Mouse (Mus musculus) right cerebral cortex, adult 2 months (tissue): ENCODE results near the gene Cdk15.

ENCODE experiments used
- DNase-seq, 2 experiments: peaks; one replicate each; pipeline ENCODE4 v3.0.0; 2021 to 2022; ENCODE audit warnings: low spot score in 2 of 2

Gene Cdk15

GRCm38 (mm10) chr1:59376021-59376548 is 119.4 kb downstream of the Cdk15 start:
- no peak for DNase-seq

- no peak for DNase-seq
These were observed 119.9 kb downstream of the Cdk15 start for GRCm38 (mm10) chr1:59376557-59376956.

- DNase-seq, result no peak
These were observed 120.6 kb downstream of the Cdk15 start for GRCm38 (mm10) chr1:59377312-59377711.

DNA sequence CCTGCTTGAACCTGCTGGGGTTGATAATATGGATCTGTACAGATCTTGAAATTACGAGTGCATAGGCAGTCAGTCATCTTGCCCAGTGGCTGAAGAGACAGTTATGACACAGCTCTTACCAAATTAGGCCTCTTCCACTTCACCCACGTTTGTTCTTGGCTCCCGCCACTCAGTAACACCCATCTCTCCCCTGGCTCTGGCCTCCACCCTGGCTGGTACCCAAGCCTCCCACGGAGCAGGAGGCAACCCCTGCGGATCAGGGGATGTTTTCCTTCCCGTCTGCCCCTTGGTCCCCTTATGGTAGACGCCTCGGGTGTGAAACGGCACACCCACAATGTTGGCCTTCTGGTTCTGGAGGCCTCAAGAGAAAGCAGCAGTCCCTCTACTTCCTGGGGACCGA is 124.2 kb downstream of the Cdk15 start:
- peak in 1 of 2 experiments; percentile 13 for DNase-seq

DNA sequence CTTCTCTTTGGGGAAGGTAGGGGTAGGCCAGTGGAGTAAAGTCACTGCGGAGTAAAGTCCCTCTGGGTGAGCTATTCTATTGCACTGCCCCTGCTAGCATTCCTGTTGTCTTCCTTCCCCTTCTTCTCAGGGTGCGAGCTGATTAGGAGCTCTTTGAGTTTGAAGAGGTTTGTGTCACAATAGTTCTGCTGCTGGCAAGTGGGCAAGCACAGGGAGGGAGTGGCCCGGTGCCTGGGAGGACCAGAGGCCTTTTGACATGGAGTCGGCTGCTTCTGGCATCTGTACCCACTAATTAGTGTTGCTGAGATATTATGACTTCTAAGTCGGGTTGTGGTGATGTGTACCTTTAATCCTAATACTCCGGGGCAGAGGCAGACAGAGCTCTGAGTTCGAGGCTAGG is 124.8 kb downstream of the Cdk15 start:
- DNase-seq, result no peak

GRCm38 (mm10) chr1:59382516-59382915 is 125.8 kb downstream of the Cdk15 start:
- no peak for DNase-seq

DNA sequence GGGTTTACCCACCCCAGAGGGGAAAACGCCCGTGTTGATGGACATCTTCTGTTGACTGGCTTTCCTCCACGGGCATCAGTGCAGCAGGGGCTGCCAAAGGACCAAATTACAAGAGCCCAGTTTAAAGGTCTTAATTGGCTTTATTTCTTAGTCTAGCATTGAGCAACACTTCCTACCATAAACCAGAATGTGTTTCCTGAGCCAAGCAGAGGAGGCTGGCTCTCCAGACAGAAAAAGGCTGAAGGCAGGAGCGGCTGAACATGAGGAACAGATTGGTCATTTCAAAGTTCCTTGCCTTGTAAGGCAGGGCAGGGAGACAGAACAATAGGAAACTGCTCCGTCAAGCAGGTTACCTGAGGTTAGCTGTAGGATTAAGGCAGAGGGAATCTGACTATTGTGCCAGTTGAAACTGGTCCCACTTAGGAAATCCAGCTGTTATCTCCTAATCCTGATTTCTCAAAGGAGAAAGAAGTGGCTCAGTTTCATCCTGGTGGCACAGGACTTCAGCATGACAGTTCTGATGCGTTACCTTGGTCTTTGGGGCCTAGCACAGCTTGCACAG is 126.4 kb downstream of the Cdk15 start:
- DNase-seq, result no peak

DNA sequence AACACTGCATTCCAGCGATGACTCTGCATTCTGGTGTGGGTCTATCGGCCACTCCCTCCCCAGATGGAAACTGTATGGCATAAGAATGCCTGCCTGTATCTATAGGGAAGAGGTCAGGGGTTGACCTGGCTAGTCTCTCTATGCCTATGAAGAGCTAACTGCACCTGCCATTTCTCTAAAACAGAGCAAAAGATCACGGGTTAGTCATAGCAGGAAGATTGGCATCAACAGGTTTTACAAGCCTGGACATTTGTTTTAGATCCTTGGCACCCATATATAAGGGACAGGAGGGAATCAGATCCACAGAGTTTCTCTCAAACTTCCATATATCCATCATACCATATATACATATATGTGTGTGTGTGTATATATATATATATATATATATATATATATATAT is 127.7 kb downstream of the Cdk15 start:
- DNase-seq, result no peak

DNA sequence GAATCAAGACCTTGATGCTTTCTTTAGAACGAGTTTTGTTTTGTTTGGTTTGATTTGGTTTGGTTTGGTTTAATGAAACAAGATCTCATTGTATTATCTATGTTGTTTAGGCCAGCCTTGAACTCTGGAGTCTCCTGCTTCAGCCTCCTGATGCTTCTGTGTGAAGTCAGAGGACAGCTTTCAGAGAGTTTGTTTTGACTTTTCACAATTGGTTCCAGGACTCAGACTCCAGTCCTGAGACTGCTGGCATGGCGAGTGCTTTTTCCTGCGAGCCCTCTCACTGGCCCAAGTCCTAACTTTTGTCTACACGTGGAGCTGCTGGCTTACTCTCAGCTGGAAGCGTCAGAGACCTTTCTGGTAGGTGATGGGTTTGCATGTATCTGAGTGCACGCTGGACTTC is 128.9 kb downstream of the Cdk15 start:
- no peak for DNase-seq

DNA sequence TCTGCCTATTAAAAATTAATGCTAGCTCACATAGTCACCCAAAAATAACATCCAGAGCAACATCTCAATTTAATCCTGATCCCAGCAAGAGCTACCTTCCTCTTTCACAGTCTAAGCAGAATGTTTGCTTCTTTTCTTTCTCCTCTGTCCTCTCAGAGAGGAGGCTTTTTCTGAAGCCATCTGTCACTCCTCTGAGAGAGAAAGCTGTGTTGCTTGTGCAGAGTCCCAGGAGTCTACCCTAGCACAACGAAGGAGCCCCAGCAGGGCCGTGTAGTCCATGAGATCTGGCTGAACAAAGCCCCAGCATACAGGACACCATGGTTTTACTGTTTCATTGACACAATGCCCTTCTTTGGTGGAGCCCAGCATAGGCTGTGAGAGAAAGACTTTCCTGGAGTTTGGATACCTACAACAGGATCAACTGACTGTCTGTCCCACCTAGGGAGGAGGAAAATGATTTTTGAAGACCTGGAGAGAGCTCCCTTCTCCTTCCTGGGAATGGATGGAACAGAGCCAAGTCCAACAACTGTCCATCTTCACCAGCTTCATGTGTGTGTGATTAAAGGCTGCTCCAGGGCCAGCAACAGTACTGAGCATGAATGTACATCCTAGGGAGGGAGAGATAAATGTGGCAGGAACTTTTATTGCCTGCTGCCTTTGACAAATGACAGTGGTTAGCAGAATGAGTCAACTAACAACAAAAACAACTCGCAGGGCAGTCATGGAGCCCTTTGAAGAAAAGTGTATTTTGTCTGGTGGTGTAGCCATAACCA is 131.0 kb downstream of the Cdk15 start:
- DNase-seq, result peak in 1 of 2 experiments; percentile 14

GRCm38 (mm10) chr1:59389181-59389580 is 132.5 kb downstream of the Cdk15 start:
- no peak for DNase-seq

DNA sequence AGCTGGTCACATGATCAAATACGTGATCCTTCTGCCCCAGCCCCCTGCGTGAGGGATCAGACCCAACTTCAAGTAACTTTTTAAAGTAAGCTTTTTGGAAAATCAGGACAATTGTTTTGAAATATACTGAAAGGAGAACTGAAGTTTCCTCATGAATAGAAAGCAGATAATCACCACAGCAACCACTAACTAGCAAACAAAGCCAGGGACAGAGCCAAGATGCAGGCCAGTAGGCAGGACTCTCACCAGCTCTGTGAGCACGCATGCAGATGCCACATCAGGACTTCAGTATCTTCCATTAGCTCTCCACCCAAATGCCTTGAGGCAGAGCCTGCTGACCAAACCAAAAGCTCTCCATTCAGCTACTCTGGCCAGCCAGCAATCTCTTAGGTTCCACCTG is 135.0 kb downstream of the Cdk15 start:
- DNase-seq, result no peak

DNA sequence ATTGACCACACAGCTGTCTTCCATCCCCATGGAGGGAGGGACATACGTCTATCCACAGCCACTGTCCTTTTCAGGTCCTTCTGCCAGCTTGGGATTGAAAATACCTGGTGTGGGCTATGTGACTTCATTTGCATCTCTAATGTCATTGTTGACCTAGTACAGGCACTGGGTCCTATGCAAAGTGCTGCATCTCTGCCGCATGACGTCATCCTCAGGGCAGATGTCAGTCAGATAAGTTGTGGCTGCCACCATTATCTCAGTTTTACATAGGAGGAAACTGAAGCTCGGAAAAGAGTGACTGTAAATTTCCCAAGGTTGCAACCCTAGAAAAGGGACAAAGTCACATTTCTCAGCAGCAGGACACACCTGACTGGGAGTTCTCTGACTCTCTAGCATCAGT is 137.4 kb downstream of the Cdk15 start:
- no peak for DNase-seq

GRCm38 (mm10) chr1:59394616-59395015 is 137.9 kb downstream of the Cdk15 start:
- no peak for DNase-seq

GRCm38 (mm10) chr1:59395992-59396391 is 139.3 kb downstream of the Cdk15 start:
- DNase-seq, result no peak

DNA sequence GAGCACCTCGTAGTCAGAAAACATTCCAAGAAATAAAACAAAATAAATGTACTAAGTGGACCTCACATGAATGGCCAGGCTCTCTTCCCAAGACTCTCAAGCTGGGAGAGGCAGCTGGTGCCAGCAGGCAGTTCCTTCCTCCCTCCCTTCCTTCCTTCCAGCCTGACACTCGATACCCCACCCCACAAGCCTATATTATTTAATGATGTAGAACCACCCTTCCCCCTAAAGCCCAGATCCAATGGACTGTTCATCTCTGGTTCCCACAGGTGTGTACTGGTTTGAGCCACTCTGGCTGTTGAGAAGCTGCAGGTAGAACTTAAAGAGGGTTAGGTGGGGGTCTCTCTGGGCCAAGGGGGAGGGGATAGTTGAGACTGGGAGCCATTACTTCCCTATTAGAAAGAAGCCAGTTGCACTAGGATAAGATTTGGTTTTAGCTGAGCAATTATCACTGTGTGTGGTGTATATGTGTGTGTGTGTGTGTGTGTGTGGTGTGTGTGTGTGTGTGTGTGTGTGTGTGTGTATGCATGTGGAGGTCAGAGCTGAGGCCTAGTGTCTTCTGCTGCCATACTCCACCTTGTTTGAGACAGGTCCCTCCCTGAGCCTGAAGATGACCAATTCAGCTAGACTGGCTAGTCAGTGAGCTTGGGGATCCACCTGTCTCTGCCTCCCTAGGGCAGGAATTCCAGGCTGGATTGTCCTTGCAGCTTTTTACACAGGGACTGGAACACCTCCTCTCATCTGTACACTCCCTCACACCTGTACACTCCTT is 143.0 kb downstream of the Cdk15 start:
- no peak for DNase-seq

DNA sequence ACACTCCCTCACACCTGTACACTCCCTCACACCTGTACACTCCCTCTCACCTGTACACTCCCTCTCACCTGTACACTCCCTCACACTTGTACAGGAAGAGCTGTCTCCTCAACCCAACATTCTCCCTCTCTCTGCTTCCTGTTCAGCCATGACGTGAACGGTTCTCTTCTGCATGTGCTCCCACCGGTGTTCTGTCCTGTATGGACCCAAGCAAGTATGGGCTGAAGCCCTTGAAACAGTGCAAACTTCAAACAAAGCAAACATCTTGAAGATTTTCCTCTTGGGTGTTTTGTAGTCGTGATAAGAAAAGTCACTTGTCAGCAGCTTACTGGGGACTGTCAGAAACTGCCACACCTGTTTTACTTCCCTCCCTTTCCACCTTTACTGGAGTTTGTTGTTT is 144.5 kb downstream of the Cdk15 start:
- no peak for DNase-seq
